Mouse (Mus musculus) gastrocnemius, adult 18-20 months (tissue): Measurements from ENCODE around the gene Olfr871. TPM values are rescaled to one million over a fixed set of nuclear protein-coding genes. Genes with fewer than 3 reads are reported as not detected.
"Not testable (repeated sequence)": the region's sequence is repeated elsewhere in the genome, so short reads cannot be mapped to it uniquely, and the experiment has no call there.

Experiments used
- DNase-seq: peaks from one replicate; pipeline ENCODE4 v3.0.0; 2021; ENCODE audit warnings: low spot score
- long read RNA-seq, 2 experiments: library from polyadenylated mRNA; stranded (forward); transcript quantifications; one replicate each; pipeline ENCODE4 v2.0.0; 2021
- total RNA-seq, 2 experiments: library from RNA; stranded (reverse); gene quantifications; 2 replicates each; pipeline ENCODE4 v1.2.3; 2021

Gene Olfr871
- total RNA-seq = not detected
- long read RNA-seq, experiment 1 = 0 reads
- long read RNA-seq, experiment 2 = 0 reads

DNA sequence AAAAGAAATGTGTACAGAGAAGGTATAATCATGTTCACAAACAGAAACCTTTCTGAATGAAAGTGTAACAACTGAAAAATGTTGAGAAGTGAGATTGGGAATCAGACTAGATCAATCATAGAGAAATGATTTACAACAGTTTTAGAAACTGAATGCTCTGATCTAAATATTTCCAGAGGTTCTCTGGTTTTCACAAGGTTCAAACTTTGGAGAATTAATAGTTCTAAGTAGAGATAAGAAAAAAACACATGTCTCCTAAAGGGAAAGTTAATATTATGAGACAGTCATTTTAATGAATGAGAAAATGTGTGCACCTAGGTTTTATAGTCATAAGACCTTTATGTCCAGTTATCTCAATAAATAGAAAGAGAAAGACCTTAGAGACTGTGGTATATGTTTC lies at the start of gene Olfr871:
Gene Olfr871 (plus strand): TSS at position 301 of the 400 bp plus-strand sequence.
- DNase-seq = no peak

DNA sequence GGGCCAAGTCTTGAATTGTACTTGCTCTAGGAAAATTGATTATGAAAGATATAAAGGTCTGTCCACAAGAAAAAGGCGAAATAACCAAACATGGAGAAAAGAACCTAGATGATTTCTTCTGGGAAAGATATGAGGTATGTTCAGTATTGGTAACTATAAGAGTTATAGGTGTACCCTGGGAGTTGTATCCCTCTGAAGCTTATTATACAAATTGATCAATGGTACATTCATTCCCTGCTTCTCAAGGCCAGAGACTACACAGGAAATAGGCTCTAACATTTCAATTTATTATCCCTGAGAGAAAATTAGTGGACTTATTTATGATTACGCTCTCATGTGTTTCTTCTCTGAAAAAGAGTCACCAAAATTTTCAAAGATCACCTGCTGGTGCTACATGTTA lies 38.0 kb upstream of the Olfr871 start, which contains the start of gene Olfr870:
Gene Olfr870 (minus strand): TSS at position 101 of the 400 bp plus-strand sequence.
- no peak for DNase-seq

DNA sequence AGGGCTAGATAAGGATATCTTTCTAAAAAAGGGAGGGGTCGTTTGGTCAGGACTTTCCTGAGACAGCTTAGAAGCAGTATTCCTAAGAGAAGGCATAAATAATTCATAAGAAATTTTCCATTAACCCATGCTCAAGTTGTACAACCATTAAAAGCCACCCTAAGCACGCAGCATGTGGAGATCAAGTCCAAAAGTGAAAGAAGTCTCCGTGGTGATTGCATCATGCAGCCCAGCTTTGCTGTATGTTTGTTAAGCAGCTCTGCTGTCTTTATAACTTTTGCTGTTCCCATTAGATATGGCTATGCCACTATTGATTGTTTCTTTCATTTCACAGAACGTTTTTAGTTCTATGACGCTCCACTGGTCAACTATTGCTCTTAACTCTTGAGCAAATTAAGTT lies 32.5 kb upstream of the Olfr871 start:
- DNase-seq = no peak

- no peak for DNase-seq
Measured at GRCm38 (mm10) chr9:20202131-20202530, 9.9 kb upstream of the Olfr871 start.

DNA sequence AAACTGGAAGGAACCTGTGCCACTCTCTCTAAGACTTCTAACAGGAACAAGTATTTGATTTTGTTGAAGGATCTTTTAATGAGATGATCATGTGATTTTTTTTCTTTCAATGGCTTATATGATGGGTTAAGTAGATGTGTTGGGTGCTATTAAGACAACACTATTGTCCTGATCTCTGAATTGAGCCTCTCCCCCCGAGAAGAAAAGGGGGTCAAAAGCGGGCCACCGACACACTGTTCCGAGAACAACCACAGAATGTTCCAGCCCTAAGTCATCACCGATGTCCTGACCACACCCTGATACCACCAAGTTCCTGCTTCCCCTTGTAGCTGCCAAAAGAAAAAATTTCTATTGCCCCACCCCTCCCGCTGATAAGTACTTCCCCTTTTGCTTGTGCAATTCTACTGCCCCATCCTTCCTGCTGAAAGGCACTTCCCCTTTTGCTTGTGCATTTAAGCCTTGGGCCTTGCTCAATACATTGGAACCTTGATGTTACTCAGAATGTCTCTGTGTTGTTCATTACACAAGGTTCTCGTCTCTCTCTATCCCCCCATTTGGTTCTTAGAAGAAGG lies 8.5 kb upstream of the Olfr871 start:
- DNase-seq = not testable (repeated sequence)

DNA sequence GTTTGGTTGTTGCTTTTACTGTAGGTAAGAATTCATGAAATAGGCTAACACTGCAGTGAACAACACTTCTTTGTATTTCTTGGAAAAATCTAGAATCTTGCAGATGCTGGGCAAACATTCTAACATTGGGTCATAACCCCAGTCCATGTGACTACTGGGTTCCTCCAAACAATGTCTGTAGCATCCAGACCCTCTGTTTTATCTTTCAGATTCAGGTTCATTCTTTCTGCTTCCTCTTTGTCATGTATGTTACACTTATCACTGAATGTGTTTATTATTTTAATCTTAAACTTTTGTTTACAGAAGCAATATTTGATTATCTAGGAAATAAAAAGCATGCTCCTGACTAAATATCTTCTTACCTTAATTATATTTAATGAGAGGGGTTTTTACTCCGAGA lies 1.2 kb upstream of the Olfr871 start:
- DNase-seq = no peak

- DNase-seq = no peak
Measured at GRCm38 (mm10) chr9:20211477-20211876, 530 bp upstream of the Olfr871 start.

- DNase-seq = no peak
Measured at GRCm38 (mm10) chr9:20236819-20237218, 24.8 kb downstream of the Olfr871 start, which contains the start of gene Olfr872. Gene Olfr872, plus strand, starts transcription at chr9:20237119.

GRCm38 (mm10) chr9:20237378-20237777 lies 25.4 kb downstream of the Olfr871 start:
- no peak for DNase-seq

Other genes with a start within 250 kb of the Olfr871 start
- gene Olfr866, start 184.2 kb upstream of the Olfr871 start, total RNA-seq = not detected
- gene Olfr867, start 154.6 kb upstream of the Olfr871 start, total RNA-seq = not detected
- not detected for gene Olfr868, start 113.6 kb upstream of the Olfr871 start, total RNA-seq
- not detected for gene Olfr869, start 83.2 kb upstream of the Olfr871 start, total RNA-seq
- not detected for gene Olfr870, start 38.1 kb upstream of the Olfr871 start, total RNA-seq
- gene Olfr872, start 24.9 kb downstream of the Olfr871 start, total RNA-seq = not detected
- not detected for gene Olfr39, start 70.1 kb downstream of the Olfr871 start, total RNA-seq
- gene Olfr873, start 86.3 kb downstream of the Olfr871 start, total RNA-seq = not detected
- not detected for gene Olfr18, start 123.9 kb downstream of the Olfr871 start, total RNA-seq
- 10 to 100 TPM; 12.7 to 13.5 TPM for gene Zfp560, start 173.0 kb downstream of the Olfr871 start, total RNA-seq
- 1 to 10 TPM; 5.9 to 7.0 TPM for gene Zfp26, start 248.0 kb downstream of the Olfr871 start, total RNA-seq